Mouse (Mus musculus): Measurements from ENCODE around the gene Pou2f1.
"Not testable (repeated sequence)": the region's sequence is repeated elsewhere in the genome, so short reads cannot be mapped to it uniquely, and the experiment has no call there.

Gene Pou2f1

GRCm38 (mm10) chr1:166003181-166004022 is 924 bp upstream of the Pou2f1 start:
- DNase-seq (ENCODE audit: low read depth, low spot score) = peak; percentile 81

GRCm38 (mm10) chr1:166001904-166002489 is 481 bp downstream of the Pou2f1 start:
- no peak for DNase-seq (ENCODE audit: low read depth, low spot score)

GRCm38 (mm10) chr1:166001121-166001903 is 1.2 kb downstream of the Pou2f1 start:
- DNase-seq (ENCODE audit: low read depth, low spot score) = peak; percentile 32

GRCm38 (mm10) chr1:166000601-166001120 is 1.8 kb downstream of the Pou2f1 start:
- DNase-seq (ENCODE audit: low read depth, low spot score) = no peak

- no peak for DNase-seq (ENCODE audit: low read depth, low spot score)
Observed at GRCm38 (mm10) chr1:165999709-166000108, 2.8 kb downstream of the Pou2f1 start.

- DNase-seq (ENCODE audit: low read depth, low spot score) = no peak
Observed at GRCm38 (mm10) chr1:165995661-165996055, 6.8 kb downstream of the Pou2f1 start.

GRCm38 (mm10) chr1:165995011-165995660 is 7.3 kb downstream of the Pou2f1 start:
- DNase-seq (ENCODE audit: low read depth, low spot score) = not testable (repeated sequence)

- no peak for DNase-seq (ENCODE audit: low read depth, low spot score)
Observed at GRCm38 (mm10) chr1:165994279-165994678, 8.2 kb downstream of the Pou2f1 start.

GRCm38 (mm10) chr1:165993270-165994156 is 9.0 kb downstream of the Pou2f1 start:
- DNase-seq (ENCODE audit: low read depth, low spot score) = no peak

- no peak for DNase-seq (ENCODE audit: low read depth, low spot score)
Observed at GRCm38 (mm10) chr1:165988536-165988935, 13.9 kb downstream of the Pou2f1 start.

GRCm38 (mm10) chr1:165988072-165988471 is 14.4 kb downstream of the Pou2f1 start:
- no peak for DNase-seq (ENCODE audit: low read depth, low spot score)

GRCm38 (mm10) chr1:165985743-165986360 is 16.6 kb downstream of the Pou2f1 start:
- DNase-seq (ENCODE audit: low read depth, low spot score) = no peak

- no peak for DNase-seq (ENCODE audit: low read depth, low spot score)
Observed at GRCm38 (mm10) chr1:165985186-165985585, 17.3 kb downstream of the Pou2f1 start.

- no peak for DNase-seq (ENCODE audit: low read depth, low spot score)
Observed at GRCm38 (mm10) chr1:165976672-165977448, 25.6 kb downstream of the Pou2f1 start.

- no peak for DNase-seq (ENCODE audit: low read depth, low spot score)
Observed at GRCm38 (mm10) chr1:165969001-165969690, 33.3 kb downstream of the Pou2f1 start.

GRCm38 (mm10) chr1:165967027-165967654 is 35.3 kb downstream of the Pou2f1 start:
- peak; percentile 40 for DNase-seq (ENCODE audit: low read depth, low spot score)

GRCm38 (mm10) chr1:165966156-165966914 is 36.1 kb downstream of the Pou2f1 start:
- peak; percentile 24 for DNase-seq (ENCODE audit: low read depth, low spot score)

Measured in brain, embryonic 18.5 days (tissue).